Mouse (Mus musculus) heart, postnatal 25 days (tissue): ENCODE data around the gene Dock1. TPM values are rescaled to one million over a fixed set of nuclear protein-coding genes. Genes with fewer than 3 reads are reported as not detected.

Source experiments
- DNase-seq: peaks from one replicate; pipeline ENCODE4 v3.0.0; 2022; ENCODE audit warnings: low spot score
- intact Hi-C: fragments of 180-260 bp; cut with DNase I; formaldehyde crosslinking; loops from one replicate; pipeline ENCODE4 v1.15.1; 2025
- total RNA-seq, 2 experiments: library from RNA; stranded (reverse); gene quantifications; 2 replicates each; pipeline ENCODE4 v1.2.3; 2021

Dock1 gene
- total RNA-seq, 2 experiments from 2014 or later, result 23.7 to 27.7 TPM

GRCm38 (mm10) chr7:134937471-134937926 lies 267.0 kb downstream of the Dock1 start:
- DNase-seq, result no peak
- intact Hi-C loops, result no loop called here

- intact Hi-C loops, result no loop called here
- no peak for DNase-seq
Observed at GRCm38 (mm10) chr7:134937927-134938609, 267.6 kb downstream of the Dock1 start, which contains the start of gene Fam196a. TSS of gene Fam196a (minus strand) at chr7:134938430.

DNA sequence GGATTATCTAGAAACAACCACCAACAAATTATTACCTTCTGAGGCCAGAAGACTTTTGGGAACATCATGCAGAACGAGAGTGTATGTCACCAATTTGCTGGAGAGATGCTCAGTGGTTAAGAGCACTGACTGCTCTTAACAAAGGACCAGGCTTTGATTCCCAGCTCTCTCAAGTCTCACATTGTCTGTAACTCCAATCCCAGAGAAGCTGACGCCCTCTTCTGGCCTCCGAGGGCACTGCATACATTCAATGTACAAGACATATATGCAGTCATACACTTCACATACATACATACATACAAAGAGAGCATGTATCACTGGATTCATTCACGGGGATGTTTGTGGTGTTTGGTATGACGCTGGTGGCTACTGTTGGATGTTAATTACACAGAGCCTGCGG lies 271.4 kb downstream of the Dock1 start:
- no peak for DNase-seq
- intact Hi-C loops, result no loop called here

DNA sequence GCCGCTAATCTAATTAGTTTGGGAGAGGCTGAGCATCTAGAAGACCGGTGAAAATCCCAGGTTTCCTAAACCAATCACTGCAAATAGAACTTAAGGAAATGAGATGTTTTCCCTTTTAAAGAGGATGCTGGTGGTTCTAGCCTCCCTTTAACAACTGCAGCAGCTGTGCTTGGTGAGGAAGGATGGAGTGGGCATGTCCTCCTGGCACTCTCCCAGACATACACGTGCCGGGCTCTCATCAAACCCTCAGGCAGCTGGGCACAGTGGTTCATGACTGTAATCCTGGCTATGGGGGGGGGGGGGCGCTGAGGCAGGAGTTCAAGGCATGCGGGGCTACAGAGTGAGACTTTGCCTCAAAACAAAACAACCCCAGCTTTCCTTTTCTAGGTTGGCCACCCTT lies 272.6 kb downstream of the Dock1 start:
- intact Hi-C loops, result no loop called here

DNA sequence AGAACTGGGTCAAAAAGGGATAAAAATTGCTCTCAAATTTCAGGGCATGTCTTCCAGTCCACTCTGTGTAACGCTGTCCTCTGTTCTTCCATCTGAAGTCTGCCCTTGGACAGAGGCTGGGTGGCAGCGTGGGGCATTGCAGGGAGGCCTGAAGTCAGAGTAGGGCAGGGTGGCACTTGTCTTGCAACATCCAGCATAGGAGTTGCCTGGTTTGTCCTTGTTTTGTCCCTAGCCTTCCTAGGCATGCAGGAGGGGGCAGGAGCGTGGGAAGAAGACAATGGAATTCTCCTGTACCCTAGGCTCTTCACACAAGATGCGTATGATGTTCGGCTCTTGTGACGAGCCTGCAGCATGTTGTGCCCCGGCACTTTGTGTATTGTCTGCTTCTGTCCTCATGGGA lies 273.2 kb downstream of the Dock1 start:
- intact Hi-C loops, result no loop called here

More for the DNA sequence above, 272.6 kb downstream of the Dock1 start:
- no peak for DNase-seq

GRCm38 (mm10) chr7:134945925-134946716 lies 275.7 kb downstream of the Dock1 start:
- intact Hi-C loops, result no loop called here

More for the DNA sequence above, 273.2 kb downstream of the Dock1 start:
- DNase-seq, result no peak

DNA sequence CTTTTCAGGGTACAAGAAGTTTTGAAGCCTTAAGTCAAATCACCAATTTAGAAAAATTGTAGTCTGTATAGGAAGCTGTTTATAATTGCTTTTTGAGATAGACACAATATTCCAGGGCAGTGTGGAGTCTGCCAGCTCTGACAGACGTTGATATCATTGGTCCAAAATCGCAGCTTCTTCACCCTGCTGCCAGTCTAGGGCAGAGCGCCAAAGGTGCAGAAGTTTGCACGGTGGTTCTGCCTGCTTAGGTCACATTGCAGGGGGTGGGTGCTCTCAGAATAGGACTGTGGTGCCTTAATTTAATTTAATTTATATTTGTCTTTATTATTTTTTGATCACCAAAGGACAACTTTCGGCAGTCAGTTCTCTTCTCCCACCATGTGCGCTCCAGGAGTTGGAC lies 288.6 kb downstream of the Dock1 start:
- DNase-seq, result no peak
- intact Hi-C loops, result no loop called here

More at GRCm38 (mm10) chr7:134945925-134946716, 275.7 kb downstream of the Dock1 start:
- DNase-seq, result no peak

DNA sequence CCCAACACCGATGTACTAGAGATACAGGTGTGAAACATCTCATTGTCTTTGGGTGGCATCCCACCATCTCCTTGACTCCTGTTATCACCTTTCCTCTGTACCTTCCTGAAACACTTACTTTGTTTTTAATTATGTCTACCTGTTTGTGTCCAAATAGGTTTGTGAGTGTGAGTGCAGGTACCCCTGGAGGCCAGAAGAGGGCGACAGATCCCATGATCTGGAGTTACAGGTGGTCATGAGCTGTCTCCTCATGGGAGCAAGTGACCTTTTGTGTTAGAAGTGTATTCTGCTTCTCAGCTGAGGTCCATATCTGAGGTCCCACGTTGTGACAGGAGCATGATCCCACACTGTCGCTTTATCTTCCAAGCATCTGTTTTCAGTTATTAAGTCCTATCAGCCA lies 290.4 kb downstream of the Dock1 start:
- intact Hi-C loops, result no loop called here
- no peak for DNase-seq

DNA sequence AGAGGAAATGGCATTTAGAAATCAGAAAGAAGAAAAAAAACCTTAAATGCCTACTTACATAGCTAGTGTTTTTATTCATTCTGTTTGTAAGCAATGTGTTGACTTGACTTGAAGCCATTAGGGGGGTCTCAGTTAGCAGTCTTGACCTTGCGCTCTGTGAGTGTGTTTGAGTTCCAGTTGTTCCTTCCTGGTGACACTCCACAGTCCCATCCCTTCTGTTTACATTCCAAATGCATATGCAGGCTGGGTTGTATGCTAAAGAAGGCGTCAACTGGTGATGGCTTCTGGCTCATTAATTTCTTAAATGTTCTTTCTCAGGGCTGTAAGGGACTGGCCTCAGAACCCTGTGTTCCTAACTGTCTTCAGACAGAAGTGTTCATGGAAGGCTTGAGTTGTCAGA lies 291.2 kb downstream of the Dock1 start:
- no peak for DNase-seq
- intact Hi-C loops, result no loop called here

DNA sequence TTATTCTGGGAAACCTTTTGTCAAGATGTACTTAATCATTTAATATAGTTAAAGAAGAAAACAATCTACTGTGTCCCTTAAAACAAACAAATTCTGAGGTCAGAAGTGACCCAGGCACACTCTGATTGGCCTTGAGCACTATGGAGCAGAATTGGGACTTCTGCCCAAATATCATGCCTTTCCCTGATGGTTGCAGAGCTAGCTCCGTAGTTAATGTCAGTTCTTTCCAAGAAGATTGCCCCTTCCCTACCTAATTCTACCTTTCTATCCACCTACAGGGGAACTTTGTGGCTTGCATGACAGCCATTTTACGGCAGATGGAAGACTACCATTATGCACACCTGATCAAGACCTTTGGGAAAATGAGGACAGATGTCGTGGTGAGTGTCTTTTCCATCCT lies 319.8 kb downstream of the Dock1 start:
- intact Hi-C loops, result no loop called here
- no peak for DNase-seq

DNA sequence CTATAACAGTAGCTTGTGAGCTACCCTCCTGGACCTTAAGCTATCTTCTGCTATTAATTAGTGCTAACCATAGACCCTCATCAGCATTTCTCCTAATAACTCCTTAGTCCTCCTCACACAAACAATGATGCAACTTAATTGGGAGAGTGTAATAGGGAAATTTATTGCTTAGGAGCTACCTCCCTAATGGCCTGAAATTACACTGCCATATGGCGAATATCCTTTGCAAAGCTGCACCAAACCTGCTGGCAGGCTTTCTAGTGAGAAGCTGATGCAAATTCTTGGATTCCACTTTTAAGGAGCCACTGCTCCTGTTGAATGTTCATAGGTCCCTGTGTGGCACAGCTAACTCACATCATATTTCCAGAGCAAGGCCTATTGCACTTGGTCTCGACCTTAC lies 320.5 kb downstream of the Dock1 start:
- DNase-seq, result no peak
- intact Hi-C loops, result no loop called here

GRCm38 (mm10) chr7:134994983-134995382 lies 324.5 kb downstream of the Dock1 start:
- no peak for DNase-seq
- intact Hi-C loops, result no loop called here

GRCm38 (mm10) chr7:135002216-135002615 lies 331.8 kb downstream of the Dock1 start:
- no peak for DNase-seq
- intact Hi-C loops, result no loop called here

DNA sequence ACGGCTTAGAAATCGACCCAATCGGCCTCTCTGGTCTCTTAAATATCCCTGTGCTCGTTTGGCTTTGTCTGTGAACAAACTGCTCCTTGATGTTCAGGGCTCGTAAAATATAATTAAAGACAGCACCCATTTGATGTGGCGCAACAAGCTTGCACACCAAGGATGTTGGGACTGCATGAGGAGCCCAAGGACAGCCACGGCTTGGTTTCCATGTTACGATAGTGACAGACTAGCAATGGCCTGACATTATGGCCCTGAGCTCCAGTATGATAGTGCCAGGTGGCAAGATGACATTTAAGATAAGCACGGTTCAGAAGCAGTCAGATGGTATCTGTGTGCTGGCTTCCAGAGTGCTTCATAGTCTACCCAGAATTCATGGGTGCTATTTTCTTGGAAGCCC lies 332.4 kb downstream of the Dock1 start:
- DNase-seq, result no peak
- intact Hi-C loops, result no loop called here

- no peak for DNase-seq
Observed at GRCm38 (mm10) chr7:135005964-135006560, 335.6 kb downstream of the Dock1 start.

GRCm38 (mm10) chr7:135008021-135008420 lies 337.6 kb downstream of the Dock1 start:
- intact Hi-C loops, result no loop called here
- no peak for DNase-seq

More at GRCm38 (mm10) chr7:135005964-135006560, 335.6 kb downstream of the Dock1 start:
- intact Hi-C loops, result no loop called here

GRCm38 (mm10) chr7:135010997-135011396 lies 340.5 kb downstream of the Dock1 start:
- no peak for DNase-seq
- intact Hi-C loops, result no loop called here

DNA sequence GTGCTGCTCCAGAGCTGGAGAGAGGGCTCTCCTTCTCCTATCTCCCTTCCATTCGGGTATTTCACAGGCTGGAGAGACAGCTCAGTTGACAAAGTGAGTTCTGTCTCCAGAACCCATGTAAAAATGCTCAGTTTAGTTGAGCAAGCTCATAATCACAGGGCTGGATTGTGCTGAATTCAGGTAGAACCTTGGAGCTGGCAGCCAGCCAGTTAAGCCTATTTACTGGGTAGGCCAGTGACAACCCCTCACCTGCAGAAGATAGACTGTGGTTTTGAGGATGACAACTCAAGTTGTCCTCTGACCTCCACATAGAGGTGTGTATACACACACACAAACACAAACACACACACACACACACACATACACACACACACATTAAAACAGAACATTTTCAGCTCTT lies 347.1 kb downstream of the Dock1 start:
- no peak for DNase-seq
- intact Hi-C loops, result no loop called here

- intact Hi-C loops, result no loop called here
- DNase-seq, result no peak
Observed at GRCm38 (mm10) chr7:135020762-135021161, 350.3 kb downstream of the Dock1 start.

DNA sequence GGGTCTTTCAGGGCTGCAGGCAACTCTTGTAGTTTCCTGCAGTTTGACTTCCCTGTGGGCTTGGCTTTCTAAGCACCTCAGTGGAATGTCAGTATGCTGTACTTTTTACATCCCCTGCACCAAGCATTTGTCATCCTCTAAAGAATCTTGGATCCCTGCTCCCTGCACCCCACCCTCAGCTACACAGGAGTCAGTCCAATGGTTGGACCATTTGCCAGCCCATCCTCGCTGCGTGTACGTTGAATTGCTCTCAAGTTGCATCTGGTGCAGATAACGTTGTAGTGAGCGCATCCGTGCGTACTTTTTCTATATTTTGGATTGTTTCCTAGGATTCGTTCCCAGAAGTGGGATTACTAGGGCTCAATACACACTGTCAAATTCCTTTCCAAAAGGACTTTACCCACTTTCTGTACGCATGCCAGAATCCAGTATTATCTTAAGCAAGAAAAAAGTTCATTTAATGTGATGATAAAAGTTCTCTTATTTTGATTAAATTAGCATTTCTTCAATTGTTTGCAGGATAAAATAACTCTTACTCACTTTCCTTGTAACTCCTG lies 351.2 kb downstream of the Dock1 start:
- no peak for DNase-seq
- intact Hi-C loops, result no loop called here

- DNase-seq, result no peak
- intact Hi-C loops, result no loop called here
Observed at GRCm38 (mm10) chr7:135024531-135024930, 354.1 kb downstream of the Dock1 start.
